Mouse (Mus musculus): ENCODE measurements at regions not wholly inside any gene's neighbourhood (a gene's known extent, or its start where the extent isn't known, plus 50 kb on each side); places are given as distances from the start of the nearest gene placed in this dataset.

GRCm38 (mm10) chr13:102255401-102256371 is 437.7 kb upstream of the Cd180 start:
- no peak for DNase-seq (ENCODE audit: low read depth, low spot score)

GRCm38 (mm10) chr13:102258207-102258606 is 435.2 kb upstream of the Cd180 start:
- no peak for DNase-seq (ENCODE audit: low read depth, low spot score)

- no peak for DNase-seq (ENCODE audit: low read depth, low spot score)
Observed at GRCm38 (mm10) chr13:102273818-102274217, 419.5 kb upstream of the Cd180 start.

- no peak for DNase-seq (ENCODE audit: low read depth, low spot score)
Observed at GRCm38 (mm10) chr13:102275296-102275695, 418.1 kb upstream of the Cd180 start.

- no peak for DNase-seq (ENCODE audit: low read depth, low spot score)
Observed at GRCm38 (mm10) chr13:102276885-102277284, 416.5 kb upstream of the Cd180 start.

GRCm38 (mm10) chr13:102280198-102280597 is 413.2 kb upstream of the Cd180 start:
- DNase-seq (ENCODE audit: low read depth, low spot score): no peak

- no peak for DNase-seq (ENCODE audit: low read depth, low spot score)
Observed at GRCm38 (mm10) chr13:102294451-102294850, 398.9 kb upstream of the Cd180 start.

- DNase-seq (ENCODE audit: low read depth, low spot score): no peak
Observed at GRCm38 (mm10) chr13:102295079-102295478, 398.3 kb upstream of the Cd180 start.

- no peak for DNase-seq (ENCODE audit: low read depth, low spot score)
Observed at GRCm38 (mm10) chr13:102307983-102308382, 385.4 kb upstream of the Cd180 start.

- no peak for DNase-seq (ENCODE audit: low read depth, low spot score)
Observed at GRCm38 (mm10) chr13:102312096-102312495, 381.3 kb upstream of the Cd180 start.

- DNase-seq (ENCODE audit: low read depth, low spot score): no peak
Observed at GRCm38 (mm10) chr13:102315921-102316692, 377.3 kb upstream of the Cd180 start.

- no peak for DNase-seq (ENCODE audit: low read depth, low spot score)
Observed at GRCm38 (mm10) chr13:102318891-102319404, 374.4 kb upstream of the Cd180 start.

- DNase-seq (ENCODE audit: low read depth, low spot score): no peak
Observed at GRCm38 (mm10) chr13:102319453-102319852, 373.9 kb upstream of the Cd180 start.

GRCm38 (mm10) chr13:102323876-102324275 is 369.5 kb upstream of the Cd180 start:
- no peak for DNase-seq (ENCODE audit: low read depth, low spot score)

- DNase-seq (ENCODE audit: low read depth, low spot score): no peak
Observed at GRCm38 (mm10) chr13:102326003-102326402, 367.4 kb upstream of the Cd180 start.

- DNase-seq (ENCODE audit: low read depth, low spot score): no peak
Observed at GRCm38 (mm10) chr13:102326544-102326943, 366.8 kb upstream of the Cd180 start.

- no peak for DNase-seq (ENCODE audit: low read depth, low spot score)
Observed at GRCm38 (mm10) chr13:102333667-102334066, 359.7 kb upstream of the Cd180 start.

- DNase-seq (ENCODE audit: low read depth, low spot score): no peak
Observed at GRCm38 (mm10) chr13:102334131-102334534, 359.2 kb upstream of the Cd180 start.

GRCm38 (mm10) chr13:102343236-102343635 is 350.1 kb upstream of the Cd180 start:
- no peak for DNase-seq (ENCODE audit: low read depth, low spot score)

GRCm38 (mm10) chr13:102344606-102345269 is 348.6 kb upstream of the Cd180 start:
- peak; percentile 64 for DNase-seq (ENCODE audit: low read depth, low spot score)

- no peak for DNase-seq (ENCODE audit: low read depth, low spot score)
Observed at GRCm38 (mm10) chr13:102349493-102349892, 343.9 kb upstream of the Cd180 start.
